ENCODE assay signal across 8 mouse cellular contexts in the genomic region with DNA sequence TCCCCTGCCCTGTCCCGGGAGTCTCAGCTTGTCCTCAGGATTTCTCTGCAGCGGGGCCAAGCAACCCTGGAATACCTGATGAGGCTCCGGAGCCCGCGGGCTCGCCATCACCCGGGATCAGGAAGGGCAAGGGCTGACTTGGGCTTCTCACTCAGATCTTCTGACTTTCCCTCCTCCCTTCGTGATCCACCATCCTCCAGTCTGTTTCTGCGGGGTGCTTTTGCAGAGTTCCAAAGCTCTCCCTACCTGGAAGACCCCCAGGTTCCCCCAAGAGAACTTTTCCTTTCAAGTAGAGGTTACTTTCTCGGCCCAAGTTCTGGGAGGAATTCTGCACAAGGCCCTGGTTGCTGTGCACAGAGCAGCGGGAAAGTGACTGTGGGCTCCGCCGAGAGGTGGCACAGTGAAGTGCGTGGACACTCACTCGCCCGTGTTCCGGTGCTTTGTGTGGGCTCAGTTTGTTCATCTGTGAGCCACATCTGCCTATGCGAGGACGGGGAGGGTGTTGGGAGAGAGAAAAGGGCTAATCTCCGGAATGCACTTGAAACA. TPM values are rescaled to one million over a fixed set of nuclear protein-coding genes. Genes with fewer than 3 reads are reported as not detected.
DNase-seq lines count a peak whose midpoint lies in the region; ATAC-seq and TF ChIP-seq lines count a peak whose summit lies in the region.

No protein-coding gene starts in this region.

- H3K27ac ChIP-seq in cortical plate, adult 2 months (ENCODE audit: insufficient read depth, low read length), result peak overlapping the region; percentile 94
- peak overlapping the region; percentile 85 for H3K27ac ChIP-seq in intestine, embryonic 14.5 days (ENCODE audit: low read depth)
- peak overlapping the region; percentile 90 for H3K27ac ChIP-seq in limb, embryonic 12.5 days
- H3K27ac ChIP-seq in midbrain, embryonic 13.5 days, result peak overlapping the region; percentile 74

- TF ChIP-seq CTCF in cortical plate, adult 2 months (IDR thresholded peaks at IDR 0.05; ENCODE audit: extremely low read depth, insufficient read depth, low read length), result peak; percentile 23

- TF ChIP-seq POLR2A in cortical plate, adult 2 months (IDR thresholded peaks at IDR 0.05; ENCODE audit: extremely low read depth, insufficient read depth, low read length), result peak; percentile 40; the same call in 1 of the 2 replicates

- DNase-seq in layer of hippocampus, adult 11-12 months (ENCODE audit: low spot score), result peak; percentile 46
- no peak for DNase-seq in layer of hippocampus, adult 9-10 months (ENCODE audit: low spot score)
- DNase-seq in gastrocnemius, adult 8-10 months (ENCODE audit: low spot score in 2 of 2), result peak; percentile 20 to 23
- peak; percentile 85 for DNase-seq in intestine, embryonic 14.5 days (ENCODE audit: low spot score)
- DNase-seq in spleen, postnatal 14 days (ENCODE audit: low spot score in 2 of 2), result peak; percentile 23 to 45

- peak overlapping the region; percentile 49 for H3K4me3 ChIP-seq in cortical plate, adult 2 months (ENCODE audit: insufficient read depth, low read length)
- H3K4me3 ChIP-seq in intestine, embryonic 14.5 days (ENCODE audit: low read depth, low read length), result peak overlapping the region; percentile 71
- peak overlapping the region; percentile 88 for H3K4me3 ChIP-seq in limb, embryonic 12.5 days (replicated peaks)
- peak overlapping the region; percentile 70 for H3K4me3 ChIP-seq in midbrain, embryonic 13.5 days (replicated peaks)

- peaks cover 1% of the 10 kb centered on the region; the same call in 1 of the 2 replicates for H3K4me1 ChIP-seq in cortical plate, adult 2 months (ENCODE audit: control insufficient read depth, insufficient read depth, low read length)
- H3K4me1 ChIP-seq in intestine, embryonic 14.5 days (replicated peaks; ENCODE audit: control insufficient read depth, insufficient read depth, low read length), result peaks cover 12% of the 10 kb centered on the region
- peaks cover 22% of the 10 kb centered on the region for H3K4me1 ChIP-seq in limb, embryonic 12.5 days (replicated peaks)
- H3K4me1 ChIP-seq in midbrain, embryonic 13.5 days (replicated peaks), result peaks cover 21% of the 10 kb centered on the region

- H3K4me2 ChIP-seq in intestine, embryonic 14.5 days (ENCODE audit: low read length), result peak overlapping the region; percentile 75
- H3K4me2 ChIP-seq in limb, embryonic 12.5 days, result peak overlapping the region; percentile 82
- peak overlapping the region; percentile 95 for H3K4me2 ChIP-seq in midbrain, embryonic 13.5 days (replicated peaks)

- no peaks in the 10 kb centered on the region for H3K9me3 ChIP-seq in intestine, embryonic 14.5 days (ENCODE audit: control insufficient read depth, low read length)
- no peaks in the 10 kb centered on the region for H3K9me3 ChIP-seq in limb, embryonic 12.5 days
- H3K9me3 ChIP-seq in midbrain, embryonic 13.5 days, result no peaks in the 10 kb centered on the region

- ATAC-seq in intestine, embryonic 14.5 days (replicated peaks; ENCODE audit: low FRiP score, low TSS enrichment, low read depth), result 0 out of 2 replicates have a peak, but pooled peaks have one; percentile 16
- ATAC-seq in limb, embryonic 12.5 days (ENCODE audit: insufficient number of reproducible peaks, insufficient read depth, low FRiP score, low TSS enrichment, low read depth), result no peak
- ATAC-seq in midbrain, embryonic 13.5 days, result 0 out of 2 replicates have a peak, but pooled peaks have one; percentile 9

- under 1% methylated on average over 20 of the region's 20 CpGs for WGBS in intestine, embryonic 14.5 days
- under 1% methylated on average over 20 of the region's 20 CpGs for WGBS in limb, embryonic 12.5 days
- WGBS in midbrain, embryonic 13.5 days, result under 1% methylated on average over 20 of the region's 20 CpGs

- no peaks in the 10 kb centered on the region for H3K36me3 ChIP-seq in intestine, embryonic 14.5 days (ENCODE audit: control insufficient read depth, insufficient read depth, low read length)
- no peaks in the 10 kb centered on the region for H3K36me3 ChIP-seq in limb, embryonic 12.5 days
- H3K36me3 ChIP-seq in midbrain, embryonic 13.5 days, result no peaks in the 10 kb centered on the region

- peak overlapping the region; percentile 79 for H3K9ac ChIP-seq in intestine, embryonic 14.5 days (ENCODE audit: low read length)
- peak overlapping the region; percentile 85 for H3K9ac ChIP-seq in limb, embryonic 12.5 days (replicated peaks)
- H3K9ac ChIP-seq in midbrain, embryonic 13.5 days (replicated peaks), result peak overlapping the region; percentile 77

- H3K27me3 ChIP-seq in intestine, embryonic 14.5 days (replicated peaks; ENCODE audit: control insufficient read depth, insufficient read depth, low read length), result no peaks in the 10 kb centered on the region
- no peaks in the 10 kb centered on the region for H3K27me3 ChIP-seq in limb, embryonic 12.5 days
- no peaks in the 10 kb centered on the region for H3K27me3 ChIP-seq in midbrain, embryonic 13.5 days

RNA-seq across cellular contexts. Expression of a gene that starts 0.6 kb away (rescaled TPM):
- 15.9 and 17.0 TPM in 2 replicates for polyA plus RNA-seq in cortical plate, adult 2 months (2012; rRNA removed)
- total RNA-seq in gastrocnemius, adult 8-10 months (2022), result 10 to 100 TPM; 46.1 to 71.6 (median 48.1) TPM
- 46.4 and 48.7 TPM in 2 replicates for polyA plus RNA-seq in intestine, embryonic 14.5 days (2014; fragmentation: Nextera tagmentation; extraction: Ambion mirVana)
- 58.0 and 60.7 TPM in 2 replicates for polyA plus RNA-seq in limb, embryonic 12.5 days (2016; fragmentation: Nextera tagmentation; extraction: Ambion mirVana)
- 49.6 and 52.4 TPM in 2 replicates for polyA plus RNA-seq in midbrain, embryonic 13.5 days (2015; fragmentation: Nextera tagmentation; extraction: Ambion mirVana)
